Mouse (Mus musculus): Measurements from ENCODE around the gene Clybl. TPM values are rescaled to one million over a fixed set of nuclear protein-coding genes. Genes with fewer than 3 reads are reported as not detected.
A peak's percentile ranks its signal among the peaks of the same experiment; 100 is the strongest.

The Clybl gene
- polyA plus RNA-seq, 1 experiment from 2014 or later: 31.8 TPM

DNA sequence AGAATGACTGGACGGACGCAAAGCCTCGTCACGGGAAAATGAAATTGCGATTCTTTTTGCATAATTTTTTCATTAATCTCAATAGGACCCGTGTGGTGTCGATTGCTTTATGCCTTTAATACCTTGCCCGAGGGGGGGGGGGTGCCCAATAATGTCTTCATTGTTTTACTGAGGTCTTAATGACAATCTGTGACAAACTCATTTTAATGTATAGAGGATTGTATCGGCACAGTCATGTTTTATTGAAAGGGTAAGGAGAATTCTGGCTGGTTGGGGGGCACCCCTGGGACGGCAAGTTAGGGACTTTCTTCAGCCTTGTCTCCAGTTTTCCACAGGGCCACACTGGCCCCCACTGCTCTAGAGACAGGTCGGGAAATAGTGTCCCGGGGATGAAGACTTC is 223.7 kb downstream of the Clybl start:
- Histone ChIP-seq H3K27ac (ENCODE audit: low read depth) (no peak overlapping the region), H3K36me3 (ENCODE audit: control insufficient read depth, insufficient read depth, low read length) (no peaks in the 10 kb centered on the region), H3K4me2 (ENCODE audit: low read length) (no peak overlapping the region), H3K27me3 (replicated peaks; ENCODE audit: control insufficient read depth, insufficient read depth, low read length) (peaks cover 55% of the 10 kb centered on the region), H3K4me3 (ENCODE audit: low read depth, low read length) (no peak overlapping the region), H3K9ac (ENCODE audit: low read length) (no peak overlapping the region), H3K9me3 (ENCODE audit: control insufficient read depth, low read length) (no peaks in the 10 kb centered on the region), H3K4me1 (replicated peaks; ENCODE audit: control insufficient read depth, insufficient read depth, low read length) (peaks cover 6% of the 10 kb centered on the region)
- DNase-seq (ENCODE audit: low spot score) (no peak), ATAC-seq (replicated peaks; ENCODE audit: low FRiP score, low TSS enrichment, low read depth) (no peak)
- WGBS: 60% methylated on average over 12 of the region's 12 CpGs

DNA sequence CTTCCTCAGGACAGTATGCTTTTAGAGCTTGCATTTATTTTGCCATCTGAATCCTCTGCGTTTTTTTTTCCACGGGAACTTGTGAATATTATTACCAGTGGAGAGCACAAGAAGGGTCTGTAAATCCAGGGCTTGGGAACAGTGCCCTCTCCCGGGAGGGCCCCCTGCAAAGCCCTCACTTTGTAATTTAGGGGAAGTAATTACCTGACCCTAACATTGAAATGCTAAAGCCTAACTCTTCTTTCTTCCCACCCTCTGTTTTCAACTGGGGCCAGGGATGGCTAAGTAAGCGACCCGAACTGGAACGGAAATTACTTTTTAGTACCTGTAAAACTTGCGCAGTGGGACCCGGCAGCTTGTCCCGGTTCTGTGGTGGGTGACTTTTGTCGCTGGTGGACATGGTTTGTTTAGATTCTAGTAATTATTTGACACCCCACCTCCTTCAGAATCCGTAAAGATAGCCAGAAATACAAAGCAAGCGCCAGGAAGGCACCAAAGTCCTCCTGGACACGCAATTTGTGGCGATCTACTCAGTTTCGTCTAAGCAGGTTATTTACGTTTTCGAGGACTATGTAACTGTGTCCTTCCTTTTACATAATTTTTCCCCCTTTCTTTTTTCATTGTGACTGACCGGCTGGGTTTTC is 224.5 kb downstream of the Clybl start:
- no peak overlapping the region for H3K9ac ChIP-seq (ENCODE audit: low read length)
- no peaks in the 10 kb centered on the region for H3K9me3 ChIP-seq (ENCODE audit: control insufficient read depth, low read length)
- WGBS: 3% methylated on average over 18 of the region's 18 CpGs

DNA sequence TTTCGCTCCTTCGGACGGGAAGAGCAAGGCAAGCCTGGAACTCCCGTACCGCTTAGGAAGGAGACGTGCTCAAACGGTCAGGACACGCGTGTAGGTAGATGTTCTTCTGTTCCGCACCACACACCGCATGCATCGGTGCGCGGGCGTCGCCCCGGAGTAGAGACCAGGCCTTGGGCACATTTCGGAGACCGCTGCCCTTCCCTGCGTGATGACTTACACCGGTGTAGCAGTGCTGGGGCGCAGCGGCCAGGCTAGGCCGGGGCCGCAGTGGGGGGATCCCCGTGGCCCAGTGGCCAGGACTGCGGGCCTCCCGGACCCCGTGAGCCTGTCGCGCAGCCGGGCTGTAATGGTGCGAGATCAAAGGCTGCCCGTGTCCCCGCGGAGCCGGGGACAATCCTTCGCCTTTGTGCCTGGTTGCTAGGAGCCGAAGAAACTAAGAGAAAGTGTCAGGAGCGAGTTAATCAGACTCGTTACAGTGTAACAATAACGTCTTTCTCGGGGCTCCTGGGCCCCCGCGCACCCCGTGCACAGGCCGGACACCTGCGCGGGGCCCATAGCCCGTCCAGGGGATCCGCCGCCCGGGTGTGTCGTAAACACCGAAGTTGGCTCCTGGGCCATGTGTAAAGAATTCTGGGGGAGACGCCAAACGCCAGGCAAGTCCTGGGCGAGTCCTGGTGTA is 225.2 kb downstream of the Clybl start:
- ATAC-seq (replicated peaks; ENCODE audit: low FRiP score, low TSS enrichment, low read depth) (0 out of 2 replicates have a peak, but pooled peaks have one; percentile 55), DNase-seq (ENCODE audit: low spot score) (peak; percentile 66)
- Histone ChIP-seq H3K36me3 (ENCODE audit: control insufficient read depth, insufficient read depth, low read length) (no peaks in the 10 kb centered on the region), H3K27me3 (replicated peaks; ENCODE audit: control insufficient read depth, insufficient read depth, low read length) (peaks cover 55% of the 10 kb centered on the region), H3K27ac (ENCODE audit: low read depth) (no peak overlapping the region), H3K9ac (ENCODE audit: low read length) (0 out of 2 replicates have a peak overlapping the region, but pooled peaks have one; percentile 3), H3K4me1 (replicated peaks; ENCODE audit: control insufficient read depth, insufficient read depth, low read length) (peaks cover 6% of the 10 kb centered on the region), H3K9me3 (ENCODE audit: control insufficient read depth, low read length) (no peaks in the 10 kb centered on the region), H3K4me2 (ENCODE audit: low read length) (peak overlapping the region; percentile 52), H3K4me3 (ENCODE audit: low read depth, low read length) (peak overlapping the region; percentile 27)
- WGBS: 2% methylated on average over 58 of the region's 58 CpGs

More for the DNA sequence above, 224.5 kb downstream of the Clybl start:
- DNase-seq (ENCODE audit: low spot score) (peak; percentile 58), ATAC-seq (replicated peaks; ENCODE audit: low FRiP score, low TSS enrichment, low read depth) (no peak)
- H3K4me3 ChIP-seq (ENCODE audit: low read depth, low read length): peak overlapping the region; percentile 27
- peaks cover 6% of the 10 kb centered on the region for H3K4me1 ChIP-seq (replicated peaks; ENCODE audit: control insufficient read depth, insufficient read depth, low read length)
- peak overlapping the region; percentile 52 for H3K4me2 ChIP-seq (ENCODE audit: low read length)
- H3K27ac ChIP-seq (ENCODE audit: low read depth): no peak overlapping the region
- H3K27me3 ChIP-seq (replicated peaks; ENCODE audit: control insufficient read depth, insufficient read depth, low read length): peaks cover 55% of the 10 kb centered on the region
- H3K36me3 ChIP-seq (ENCODE audit: control insufficient read depth, insufficient read depth, low read length): no peaks in the 10 kb centered on the region

- Histone ChIP-seq H3K27me3 (replicated peaks; ENCODE audit: control insufficient read depth, insufficient read depth, low read length) (peaks cover 8% of the 10 kb centered on the region), H3K36me3 (ENCODE audit: control insufficient read depth, insufficient read depth, low read length) (no peaks in the 10 kb centered on the region), H3K4me2 (ENCODE audit: low read length) (no peak overlapping the region), H3K4me3 (ENCODE audit: low read depth, low read length) (no peak overlapping the region), H3K27ac (ENCODE audit: low read depth) (no peak overlapping the region), H3K9me3 (ENCODE audit: control insufficient read depth, low read length) (no peaks in the 10 kb centered on the region), H3K9ac (ENCODE audit: low read length) (no peak overlapping the region), H3K4me1 (replicated peaks; ENCODE audit: control insufficient read depth, insufficient read depth, low read length) (no peaks in the 10 kb centered on the region)
- ATAC-seq (replicated peaks; ENCODE audit: low FRiP score, low TSS enrichment, low read depth) (no peak), DNase-seq (ENCODE audit: low spot score) (no peak)
- 57% methylated on average over 2 of the region's 2 CpGs for WGBS
Observed at GRCm38 (mm10) chr14:122412841-122413541, 231.5 kb downstream of the Clybl start.

GRCm38 (mm10) chr14:122413542-122413928 is 232.0 kb downstream of the Clybl start:
- no peaks in the 10 kb centered on the region for H3K9me3 ChIP-seq (ENCODE audit: control insufficient read depth, low read length)
- 84% methylated on average over 2 of the region's 2 CpGs for WGBS
- no peaks in the 10 kb centered on the region for H3K4me1 ChIP-seq (replicated peaks; ENCODE audit: control insufficient read depth, insufficient read depth, low read length)
- ATAC-seq (replicated peaks; ENCODE audit: low FRiP score, low TSS enrichment, low read depth) (no peak), DNase-seq (ENCODE audit: low spot score) (no peak)
- H3K27me3 ChIP-seq (replicated peaks; ENCODE audit: control insufficient read depth, insufficient read depth, low read length): 0 out of 2 replicates have a peak, but pooled peaks cover 3% of the 10 kb centered on the region
- H3K27ac ChIP-seq (ENCODE audit: low read depth): no peak overlapping the region
- H3K4me2 ChIP-seq (ENCODE audit: low read length): no peak overlapping the region
- H3K9ac ChIP-seq (ENCODE audit: low read length): no peak overlapping the region
- H3K36me3 ChIP-seq (ENCODE audit: control insufficient read depth, insufficient read depth, low read length): no peaks in the 10 kb centered on the region
- H3K4me3 ChIP-seq (ENCODE audit: low read depth, low read length): no peak overlapping the region

GRCm38 (mm10) chr14:122414786-122415185 is 233.3 kb downstream of the Clybl start:
- Histone ChIP-seq H3K27me3 (replicated peaks; ENCODE audit: control insufficient read depth, insufficient read depth, low read length) (no peaks in the 10 kb centered on the region), H3K27ac (ENCODE audit: low read depth) (no peak overlapping the region), H3K36me3 (ENCODE audit: control insufficient read depth, insufficient read depth, low read length) (no peaks in the 10 kb centered on the region), H3K4me1 (replicated peaks; ENCODE audit: control insufficient read depth, insufficient read depth, low read length) (no peaks in the 10 kb centered on the region), H3K4me2 (ENCODE audit: low read length) (no peak overlapping the region), H3K9ac (ENCODE audit: low read length) (no peak overlapping the region), H3K9me3 (ENCODE audit: control insufficient read depth, low read length) (no peaks in the 10 kb centered on the region), H3K4me3 (ENCODE audit: low read depth, low read length) (no peak overlapping the region)
- ATAC-seq (replicated peaks; ENCODE audit: low FRiP score, low TSS enrichment, low read depth) (no peak), DNase-seq (ENCODE audit: low spot score) (no peak)
- WGBS: 96% methylated on average over 2 of the region's 2 CpGs

- H3K9ac ChIP-seq (ENCODE audit: low read length): no peak overlapping the region
- H3K27ac ChIP-seq (ENCODE audit: low read depth): no peak overlapping the region
- DNase-seq (ENCODE audit: low spot score): no peak
- no peak overlapping the region for H3K4me2 ChIP-seq (ENCODE audit: low read length)
- H3K27me3 ChIP-seq (replicated peaks; ENCODE audit: control insufficient read depth, insufficient read depth, low read length): no peaks in the 10 kb centered on the region
- H3K9me3 ChIP-seq (ENCODE audit: control insufficient read depth, low read length): no peaks in the 10 kb centered on the region
- H3K36me3 ChIP-seq (ENCODE audit: control insufficient read depth, insufficient read depth, low read length): no peaks in the 10 kb centered on the region
- 36% methylated on average over 4 of the region's 4 CpGs for WGBS
- no peak for ATAC-seq (replicated peaks; ENCODE audit: low FRiP score, low TSS enrichment, low read depth)
- H3K4me1 ChIP-seq (replicated peaks; ENCODE audit: control insufficient read depth, insufficient read depth, low read length): no peaks in the 10 kb centered on the region
- no peak overlapping the region for H3K4me3 ChIP-seq (ENCODE audit: low read depth, low read length)
Observed at GRCm38 (mm10) chr14:122416166-122416771, 234.8 kb downstream of the Clybl start.

GRCm38 (mm10) chr14:122424441-122424840 is 242.9 kb downstream of the Clybl start:
- no peak overlapping the region for H3K4me3 ChIP-seq (ENCODE audit: low read depth, low read length)
- ATAC-seq (replicated peaks; ENCODE audit: low FRiP score, low TSS enrichment, low read depth) (no peak), DNase-seq (ENCODE audit: low spot score) (no peak)
- H3K27ac ChIP-seq (ENCODE audit: low read depth): no peak overlapping the region
- H3K9ac ChIP-seq (ENCODE audit: low read length): no peak overlapping the region
- no peaks in the 10 kb centered on the region for H3K9me3 ChIP-seq (ENCODE audit: control insufficient read depth, low read length)
- 91% methylated on average over 3 of the region's 3 CpGs for WGBS
- no peak overlapping the region for H3K4me2 ChIP-seq (ENCODE audit: low read length)
- no peaks in the 10 kb centered on the region for H3K4me1 ChIP-seq (replicated peaks; ENCODE audit: control insufficient read depth, insufficient read depth, low read length)
- no peaks in the 10 kb centered on the region for H3K27me3 ChIP-seq (replicated peaks; ENCODE audit: control insufficient read depth, insufficient read depth, low read length)
- no peaks in the 10 kb centered on the region for H3K36me3 ChIP-seq (ENCODE audit: control insufficient read depth, insufficient read depth, low read length)
